Mouse (Mus musculus) megakaryocyte, embryonic 14.5 days (primary cell): ENCODE results near the gene Alkbh5.

Experiments used
- FLI1 ChIP-seq: IDR thresholded peaks from 2 replicates; pipeline ENCODE4 v1.6.1; 2012; ENCODE audit warnings: low read length, inconsistent platforms, mixed read lengths
- GATA1 ChIP-seq: IDR thresholded peaks from 3 replicates; pipeline ENCODE4 v1.6.1; 2012; ENCODE audit warnings: mixed read lengths, low read length, inconsistent platforms, borderline replicate concordance

GRCm38 (mm10) chr11:60492726-60493125 is 43.5 kb upstream of the Alkbh5 start:
- TF ChIP-seq GATA1 (no peak), FLI1 (no peak)
